Mouse (Mus musculus) heart, postnatal 25 days (tissue): ENCODE results near the gene Ern1. TPM values are rescaled to one million over a fixed set of nuclear protein-coding genes. Genes with fewer than 3 reads are reported as not detected.

Source experiments
- DNase-seq: peaks from one replicate; pipeline ENCODE4 v3.0.0; 2022; ENCODE audit warnings: low spot score
- intact Hi-C: fragments of 180-260 bp; cut with DNase I; formaldehyde crosslinking; loops from one replicate; pipeline ENCODE4 v1.15.1; 2025
- total RNA-seq, 2 experiments: library from RNA; stranded (reverse); gene quantifications; 2 replicates each; pipeline ENCODE4 v1.2.3; 2021

Gene Ern1
- total RNA-seq, result 10 to 100 TPM; 10.0 to 10.2 TPM

GRCm38 (mm10) chr11:106487733-106488115, at the start of gene Ern1:
Gene Ern1 (minus strand): TSS chr11:106487852.
- DNase-seq, result peak; percentile 93
- intact Hi-C loops, result no loop called here

DNA sequence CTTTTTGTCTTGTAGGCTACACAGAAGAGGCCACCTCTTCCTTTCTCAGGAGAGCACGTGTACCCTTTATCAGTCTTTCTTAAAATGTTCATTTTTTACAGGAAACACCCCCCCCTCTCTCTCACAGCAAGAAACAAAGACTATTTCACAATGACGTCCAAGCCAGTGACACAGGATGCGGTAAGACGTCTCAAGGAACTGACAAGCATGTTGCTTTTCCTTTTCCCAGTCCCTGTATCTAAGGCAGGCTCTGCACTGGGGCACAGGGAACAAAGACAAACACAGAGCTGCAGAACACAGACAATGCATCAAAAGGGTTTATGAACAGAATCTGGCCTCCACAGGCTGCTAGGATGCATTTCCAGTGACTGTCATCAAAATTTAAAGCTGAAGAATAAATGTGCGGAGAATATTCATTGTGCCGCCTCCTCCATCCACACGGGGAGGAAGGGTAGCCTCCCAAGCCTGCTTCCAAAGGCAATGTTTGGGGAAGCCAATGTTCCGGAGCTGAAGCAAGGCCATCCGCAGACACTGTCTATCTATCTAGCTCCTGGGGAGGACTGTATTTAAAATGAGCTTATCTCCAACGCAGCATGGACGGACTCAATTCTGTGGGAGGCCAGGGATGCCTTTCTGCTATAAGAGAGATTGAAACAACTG, 48.7 kb upstream of the Ern1 start:
- DNase-seq, result no peak
- intact Hi-C loops, result loop anchor here (5.0 kb wide), 1 partner anchor 91 kb away; no protein-coding TSS in a partner anchor

GRCm38 (mm10) chr11:106535660-106536252, 48.1 kb upstream of the Ern1 start:
- no peak for DNase-seq
- intact Hi-C loops, result loop anchor here (5.0 kb wide), 1 partner anchor 92 kb away; no protein-coding TSS in a partner anchor

- DNase-seq, result no peak
Measured at GRCm38 (mm10) chr11:106532248-106532790, 44.7 kb upstream of the Ern1 start.

DNA sequence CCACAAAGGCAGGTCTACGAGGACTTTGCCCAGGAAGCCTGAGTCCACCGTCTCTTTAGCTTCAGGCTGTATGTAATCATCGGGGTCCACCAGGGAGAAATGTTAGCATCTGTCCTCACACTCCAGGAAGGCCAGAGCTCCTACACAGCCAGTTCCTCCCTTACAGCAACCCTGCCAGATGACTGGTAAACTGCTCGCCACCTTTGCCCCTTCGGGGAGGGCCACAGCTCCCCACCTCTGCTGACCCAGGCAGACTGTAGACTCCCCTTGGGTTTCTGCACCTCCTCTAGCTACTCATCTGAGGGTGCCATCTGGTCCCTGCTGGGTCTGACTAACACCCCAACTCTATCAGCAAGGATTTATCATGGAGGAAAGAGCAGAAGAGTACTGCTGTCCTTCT, 42.1 kb upstream of the Ern1 start:
- no peak for DNase-seq
- intact Hi-C loops, result no loop called here

More at GRCm38 (mm10) chr11:106532248-106532790, 44.7 kb upstream of the Ern1 start:
- intact Hi-C loops, result no loop called here

DNA sequence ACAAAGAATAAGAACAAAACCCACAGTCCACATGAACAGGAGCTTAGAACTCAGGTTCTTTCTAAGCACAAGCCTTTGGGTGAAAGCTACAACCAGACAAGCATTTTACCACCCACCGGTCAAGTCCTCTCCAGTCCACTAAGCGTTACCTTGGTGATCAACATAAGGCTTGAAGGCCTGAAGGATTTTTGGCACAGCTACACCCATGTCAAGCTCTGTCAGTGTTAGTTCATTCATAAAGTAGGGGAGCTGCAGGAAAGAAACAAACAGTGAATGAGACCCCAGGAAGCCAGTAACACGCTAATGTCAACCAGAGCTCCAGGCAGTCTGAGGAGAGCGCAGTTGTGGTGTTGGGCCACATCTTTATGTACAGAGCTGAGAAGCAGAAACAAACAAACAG, 41.5 kb upstream of the Ern1 start:
- intact Hi-C loops, result no loop called here
- no peak for DNase-seq

GRCm38 (mm10) chr11:106527926-106528325, 40.3 kb upstream of the Ern1 start:
- intact Hi-C loops, result no loop called here

DNA sequence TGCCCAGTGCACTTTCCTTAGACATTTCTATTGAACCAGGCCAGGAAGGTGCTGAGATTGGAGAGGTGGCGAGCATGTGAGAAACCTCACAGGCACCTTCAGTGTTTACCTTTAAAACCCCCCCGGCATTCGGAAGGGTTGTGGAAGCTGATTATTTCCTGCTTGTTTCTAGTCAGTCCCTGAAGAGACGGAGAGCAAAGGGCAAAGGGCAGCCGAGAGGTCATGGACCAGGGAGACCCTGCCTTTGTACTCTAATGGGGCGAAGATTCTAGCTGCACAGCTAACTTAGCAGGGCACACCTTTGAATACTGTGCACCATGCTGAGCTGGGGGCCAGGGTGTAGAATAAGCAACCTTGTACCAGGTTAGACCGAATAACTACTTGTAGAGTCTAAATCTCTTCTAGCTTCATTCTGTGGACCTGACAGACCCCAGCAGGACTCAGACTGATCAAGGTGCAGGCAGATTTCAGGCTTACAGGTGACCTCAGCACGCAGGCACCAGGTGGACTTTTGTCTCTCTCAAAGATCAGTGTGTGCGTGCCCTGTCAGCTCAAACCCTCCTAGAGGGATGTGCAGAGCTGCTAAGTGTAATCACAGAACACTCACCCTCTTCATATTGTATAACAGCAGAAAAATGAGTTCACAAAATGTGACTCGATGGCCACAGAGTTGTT, 39.6 kb upstream of the Ern1 start:
- DNase-seq, result no peak
- intact Hi-C loops, result no loop called here

More at GRCm38 (mm10) chr11:106527926-106528325, 40.3 kb upstream of the Ern1 start:
- no peak for DNase-seq

DNA sequence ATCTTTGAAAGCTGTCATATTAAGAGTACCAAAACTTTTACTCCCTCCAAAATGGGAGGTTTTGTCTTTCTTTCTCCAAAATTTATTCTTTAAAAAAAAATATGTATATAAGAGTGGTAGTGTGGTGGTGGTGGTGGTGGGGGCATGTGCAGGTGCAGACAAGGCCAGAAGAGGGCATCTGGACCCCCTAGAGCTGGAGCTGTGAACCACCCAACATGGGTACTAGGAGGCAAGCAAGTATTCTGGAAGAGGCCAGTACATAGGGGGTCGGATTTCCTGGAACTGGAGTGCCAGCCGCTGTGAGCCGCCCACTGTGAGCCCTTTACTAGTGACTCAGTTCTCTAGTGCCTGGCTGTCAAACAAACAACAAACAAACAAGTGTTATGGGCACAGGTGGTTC, 34.9 kb upstream of the Ern1 start:
- DNase-seq, result no peak
- intact Hi-C loops, result no loop called here

GRCm38 (mm10) chr11:106521612-106522011, 34.0 kb upstream of the Ern1 start:
- intact Hi-C loops, result no loop called here
- peak; percentile 29 for DNase-seq

- intact Hi-C loops, result no loop called here
- no peak for DNase-seq
Measured at GRCm38 (mm10) chr11:106520404-106520803, 32.8 kb upstream of the Ern1 start.

DNA sequence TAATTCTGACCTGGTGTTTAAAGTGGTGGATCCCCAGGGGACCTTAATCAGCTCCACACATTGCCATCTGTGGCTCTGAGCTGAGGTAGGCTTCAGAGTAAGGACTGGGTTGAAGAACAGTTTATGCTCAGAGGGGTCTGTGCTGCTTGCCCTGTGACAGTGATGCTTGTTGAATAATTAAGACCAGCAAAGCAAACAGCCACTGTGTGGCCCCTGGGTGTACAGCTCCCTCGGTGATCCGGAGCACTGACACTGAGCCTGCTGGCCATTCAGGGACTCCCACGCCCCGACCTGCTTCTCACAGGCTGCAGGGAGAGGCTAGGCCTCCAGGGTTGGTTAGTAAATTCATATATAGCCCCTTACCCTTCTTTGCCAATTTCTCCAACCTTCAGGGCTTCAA, 31.9 kb upstream of the Ern1 start:
- no peak for DNase-seq
- intact Hi-C loops, result no loop called here

- intact Hi-C loops, result no loop called here
- no peak for DNase-seq
Measured at GRCm38 (mm10) chr11:106518391-106518790, 30.7 kb upstream of the Ern1 start.

- no peak for DNase-seq
- intact Hi-C loops, result no loop called here
Measured at GRCm38 (mm10) chr11:106515079-106515745, 27.6 kb upstream of the Ern1 start.

GRCm38 (mm10) chr11:106514446-106514845, 26.8 kb upstream of the Ern1 start:
- DNase-seq, result no peak
- intact Hi-C loops, result no loop called here

DNA sequence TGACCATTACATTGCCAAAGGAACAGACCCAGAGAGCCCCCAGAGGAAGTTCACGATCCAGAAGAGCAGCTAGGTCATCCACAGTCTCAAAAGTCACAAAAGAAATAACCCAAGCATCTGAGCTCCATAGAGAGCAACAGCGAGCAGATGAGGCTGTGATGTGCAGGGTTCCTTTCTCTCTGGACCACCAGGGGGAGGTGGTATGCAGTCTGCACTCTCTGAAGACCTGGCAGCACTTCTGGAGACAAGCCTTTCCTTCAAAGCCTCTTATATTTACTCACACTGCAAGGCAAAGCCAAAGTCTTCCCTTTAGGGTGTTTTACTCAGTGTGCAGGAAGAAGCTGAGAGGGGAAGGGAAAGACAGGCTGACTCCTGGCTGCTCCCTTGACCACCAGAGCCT, 25.5 kb upstream of the Ern1 start:
- no peak for DNase-seq
- intact Hi-C loops, result loop anchor here (1.0 kb wide), 1 partner anchor 114 kb away; no protein-coding TSS in a partner anchor

DNA sequence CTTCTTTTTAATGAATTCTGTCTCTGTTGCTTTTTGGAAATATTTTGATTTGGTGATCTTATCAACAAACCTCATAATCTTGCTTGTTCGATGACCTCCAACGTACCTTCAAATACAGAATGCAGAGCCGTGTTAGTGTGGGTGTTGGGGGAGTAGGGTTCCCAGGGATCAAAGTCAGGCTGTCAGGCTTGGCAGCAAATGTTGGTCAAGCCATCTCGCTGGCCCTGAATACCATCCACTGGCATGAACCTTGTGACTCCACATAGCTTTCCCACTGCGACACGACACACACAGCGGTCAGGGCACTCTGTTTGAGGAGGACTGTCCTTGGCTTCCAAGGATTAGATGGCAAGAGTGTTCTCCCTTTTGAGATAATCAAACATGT, 24.3 kb upstream of the Ern1 start:
- intact Hi-C loops, result no loop called here

DNA sequence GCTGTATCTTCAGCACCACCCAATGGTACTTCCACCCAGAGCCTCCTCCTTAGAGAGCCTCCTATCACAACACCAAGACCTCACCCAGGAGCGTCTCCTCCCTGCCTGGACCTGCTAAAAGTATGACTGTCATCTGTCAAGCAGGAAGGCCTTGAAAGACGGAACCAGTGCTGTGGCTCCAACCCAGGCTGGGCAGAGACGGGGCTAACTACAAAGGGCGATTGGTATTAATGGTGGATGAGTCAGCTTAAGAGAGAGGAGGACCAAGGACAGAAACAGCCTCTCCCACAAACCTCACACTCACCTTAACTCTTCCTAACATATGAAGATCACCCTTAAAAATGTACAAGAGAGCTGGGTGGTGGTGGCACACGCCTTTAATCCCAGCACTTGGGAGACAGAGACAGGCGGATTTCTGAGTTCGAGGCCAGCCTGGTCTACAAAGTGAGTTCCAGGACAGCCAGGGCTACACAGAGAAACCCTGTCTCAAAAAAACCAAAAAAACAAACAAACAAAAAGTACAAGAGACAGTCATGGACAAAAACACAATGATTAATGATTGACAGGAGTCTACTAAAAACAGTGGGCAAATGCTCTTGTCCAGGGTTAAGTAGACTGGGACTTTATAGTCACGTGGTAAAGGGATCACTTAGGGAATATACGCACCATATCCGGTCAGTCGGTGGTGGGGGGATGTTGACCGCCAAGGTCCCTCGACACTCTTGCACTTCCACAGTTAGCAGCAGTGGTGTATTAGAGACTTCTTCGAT, 23.8 kb upstream of the Ern1 start:
- intact Hi-C loops, result no loop called here

More for the DNA sequence above, 24.3 kb upstream of the Ern1 start:
- no peak for DNase-seq

GRCm38 (mm10) chr11:106507638-106508037, 20.0 kb upstream of the Ern1 start:
- DNase-seq, result no peak
- intact Hi-C loops, result no loop called here

More for the DNA sequence above, 23.8 kb upstream of the Ern1 start:
- no peak for DNase-seq

DNA sequence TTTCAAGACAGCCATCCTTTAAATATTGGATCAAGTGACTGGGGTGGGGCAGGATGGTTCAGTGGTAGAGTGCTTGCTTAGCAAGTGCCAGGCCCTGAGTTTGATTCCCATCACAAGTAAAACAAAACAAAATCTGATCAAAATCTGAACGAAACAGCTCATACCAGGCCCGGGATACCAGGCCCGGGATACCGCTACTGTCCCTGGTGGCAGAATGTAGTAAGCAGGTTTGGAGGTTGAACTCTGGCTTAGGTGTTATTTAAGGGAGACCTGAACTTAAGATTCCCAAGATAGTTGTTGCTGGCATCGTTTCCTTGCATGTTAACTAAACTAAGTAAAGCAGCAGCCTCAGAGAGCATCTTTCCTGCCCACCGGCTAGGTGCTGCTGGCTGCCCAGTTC, 18.6 kb upstream of the Ern1 start:
- DNase-seq, result no peak
- intact Hi-C loops, result no loop called here
